Mouse (Mus musculus) limb, embryonic 14.5 days (tissue): ENCODE measurements around the gene Akap7. TPM values are rescaled to one million over a fixed set of nuclear protein-coding genes. Genes with fewer than 3 reads are reported as not detected.

ENCODE experiments used
- ATAC-seq: fragments of 200-750 bp; cut with Nextera tagmentation; 2 replicates; pipeline ENCODE4 v1.8.0; 2017; ENCODE audit warnings: low read depth, moderate number of reproducible peaks, moderate TSS enrichment; ENCODE audit not compliant: low FRiP score
- DNase-seq: peaks from one replicate; pipeline ENCODE4 v3.0.0-alpha.2; 2015; ENCODE audit warnings: low spot score
- H3K27ac ChIP-seq: fragments of 300-500 bp; sonication (generic); replicated peaks from 2 replicates; pipeline ENCODE4 v1.5.1; 2014; ENCODE audit warnings: low read depth, mild to moderate bottlenecking, low read length, moderate library complexity, mixed read lengths
- H3K27me3 ChIP-seq: fragments of 300-500 bp; sonication (generic); 2 replicates; pipeline ENCODE4 v1.6.1; 2014; ENCODE audit warnings: low read length, mixed read lengths; ENCODE audit not compliant: control insufficient read depth, insufficient read depth
- H3K36me3 ChIP-seq: fragments of 300-500 bp; sonication (generic); 2 replicates; pipeline ENCODE4 v1.6.1; 2014; ENCODE audit warnings: mild to moderate bottlenecking, low read length, moderate library complexity, mixed read lengths; ENCODE audit not compliant: control insufficient read depth, insufficient read depth
- H3K4me1 ChIP-seq: fragments of 300-500 bp; sonication (generic); 2 replicates; pipeline ENCODE4 v1.6.1; 2014; ENCODE audit warnings: antibody characterized with exemption, low read length, mixed read lengths; ENCODE audit not compliant: control insufficient read depth, insufficient read depth
- H3K4me2 ChIP-seq: fragments of 300-500 bp; sonication (generic); replicated peaks from 2 replicates; pipeline ENCODE4 v1.6.1; 2014; ENCODE audit warnings: low read depth, mild to moderate bottlenecking, low read length, moderate library complexity; ENCODE audit not compliant: severe bottlenecking
- H3K4me3 ChIP-seq: fragments of 300-500 bp; sonication (generic); replicated peaks from 2 replicates; pipeline ENCODE4 v1.5.1; 2014; ENCODE audit warnings: low read length
- H3K9ac ChIP-seq: fragments of 300-500 bp; sonication (generic); 2 replicates; pipeline ENCODE4 v1.6.1; 2014; ENCODE audit warnings: mild to moderate bottlenecking, low read depth, low read length, moderate library complexity; ENCODE audit not compliant: severe bottlenecking
- H3K9me3 ChIP-seq: fragments of 300-500 bp; sonication (generic); 2 replicates; pipeline ENCODE4 v1.6.1; 2016; ENCODE audit warnings: low read length; ENCODE audit not compliant: control insufficient read depth
- POLR2A ChIP-seq: fragments of 200-500 bp; IDR thresholded peaks from 2 replicates; pipeline ENCODE4 v1.8.0; 2012; ENCODE audit warnings: inconsistent platforms, mild to moderate bottlenecking, moderate library complexity, borderline replicate concordance; ENCODE audit not compliant: insufficient read depth, insufficient read length; ENCODE audit errors: extremely low read depth
- WGBS: fragments of 180-500 bp; shearing (Covaris S2); extraction: QIAGEN DNeasy Blood & Tissue Kit; methylation state at CpG from one replicate; pipeline ENCODE4 v1.1.7; 2014; 5-methylcytosine and 5-hydroxymethylcytosine counted together
- polyA plus RNA-seq, 2 experiments: library from polyadenylated mRNA; depleted of rRNA in 1 of 2; stranded (reverse) in 1 of 2; unstranded in 1 of 2; fragments of >200 nt; fragmentation: Nextera tagmentation in 1 of 2; extraction: Ambion mirVana in 1 of 2; gene quantifications; 2 replicates each; pipeline versions ENCODE4 v1.2.1 to v1.2.3; 2012 to 2014

Gene Akap7
- polyA plus RNA-seq, 2 experiments, result 17.6 to 20.9 TPM

- H3K4me1 ChIP-seq, result no peaks in the 10 kb centered on the region
- WGBS, result 65% methylated on average over 6 of the region's 6 CpGs
- ATAC-seq, result no peak
- DNase-seq, result no peak
- H3K4me3 ChIP-seq, result no peak overlapping the region
- no peak overlapping the region for H3K9ac ChIP-seq
- H3K36me3 ChIP-seq, result no peaks in the 10 kb centered on the region
- H3K27ac ChIP-seq, result no peak overlapping the region
- H3K9me3 ChIP-seq, result no peaks in the 10 kb centered on the region
- no peak for TF ChIP-seq POLR2A
- no peaks in the 10 kb centered on the region for H3K27me3 ChIP-seq
- H3K4me2 ChIP-seq, result no peak overlapping the region
These were observed 153.4 kb downstream of the Akap7 start for GRCm38 (mm10) chr10:25154225-25154624.

DNA sequence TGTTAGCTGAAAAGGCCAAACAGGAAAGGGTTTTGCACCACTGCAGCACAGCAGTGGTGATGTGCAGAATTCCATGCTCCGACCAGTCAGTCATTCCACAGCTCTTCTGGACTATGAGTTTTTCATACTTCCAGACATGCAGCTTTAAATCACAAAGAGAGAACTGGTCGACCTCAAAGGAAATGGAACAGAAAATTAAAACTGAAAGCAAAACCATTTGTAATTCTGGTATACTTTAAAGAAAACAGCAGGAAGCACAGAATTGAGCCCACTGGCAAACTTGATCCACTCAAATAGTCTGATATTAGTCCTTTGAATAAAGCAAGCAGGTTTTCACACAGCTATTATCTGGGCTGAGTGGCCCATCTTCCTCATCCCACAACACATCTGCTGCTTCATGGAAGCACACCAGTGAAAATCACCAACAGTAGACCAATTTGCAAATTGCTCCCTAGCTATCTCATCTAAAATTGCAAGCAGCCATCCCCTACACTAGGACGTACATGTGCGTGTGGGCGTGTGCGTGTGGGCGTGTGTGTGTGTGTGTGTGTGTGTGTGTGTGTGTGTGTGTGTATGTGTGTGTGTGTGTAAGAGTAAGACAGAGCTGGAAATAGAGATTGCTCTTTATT, 156.4 kb downstream of the Akap7 start:
- H3K9me3 ChIP-seq, result no peaks in the 10 kb centered on the region
- no peak overlapping the region for H3K4me3 ChIP-seq
- H3K4me2 ChIP-seq, result no peak overlapping the region
- TF ChIP-seq POLR2A, result no peak
- no peaks in the 10 kb centered on the region for H3K4me1 ChIP-seq
- no peaks in the 10 kb centered on the region for H3K27me3 ChIP-seq
- WGBS, result 91% methylated on average over 7 of the region's 7 CpGs
- H3K36me3 ChIP-seq, result no peaks in the 10 kb centered on the region
- no peak overlapping the region for H3K27ac ChIP-seq
- no peak overlapping the region for H3K9ac ChIP-seq
- ATAC-seq (no peak), DNase-seq (no peak)

- whole genome bisulfite sequencing, result 64% methylated on average over 12 of the region's 12 CpGs
- ATAC-seq (no peak), DNase-seq (no peak)
- peak overlapping the region; percentile 29; the same call in 1 of the 2 replicates for H3K9ac ChIP-seq
- H3K27me3 ChIP-seq, result no peaks in the 10 kb centered on the region
- no peaks in the 10 kb centered on the region for H3K9me3 ChIP-seq
- no peak for TF ChIP-seq POLR2A
- no peak overlapping the region for H3K27ac ChIP-seq
- H3K4me2 ChIP-seq, result peak overlapping the region; percentile 14; the same call in 1 of the 2 replicates
- no peaks in the 10 kb centered on the region for H3K36me3 ChIP-seq
- no peaks in the 10 kb centered on the region for H3K4me1 ChIP-seq
- no peak overlapping the region for H3K4me3 ChIP-seq
These were observed 161.8 kb downstream of the Akap7 start for GRCm38 (mm10) chr10:25145851-25146250.

DNA sequence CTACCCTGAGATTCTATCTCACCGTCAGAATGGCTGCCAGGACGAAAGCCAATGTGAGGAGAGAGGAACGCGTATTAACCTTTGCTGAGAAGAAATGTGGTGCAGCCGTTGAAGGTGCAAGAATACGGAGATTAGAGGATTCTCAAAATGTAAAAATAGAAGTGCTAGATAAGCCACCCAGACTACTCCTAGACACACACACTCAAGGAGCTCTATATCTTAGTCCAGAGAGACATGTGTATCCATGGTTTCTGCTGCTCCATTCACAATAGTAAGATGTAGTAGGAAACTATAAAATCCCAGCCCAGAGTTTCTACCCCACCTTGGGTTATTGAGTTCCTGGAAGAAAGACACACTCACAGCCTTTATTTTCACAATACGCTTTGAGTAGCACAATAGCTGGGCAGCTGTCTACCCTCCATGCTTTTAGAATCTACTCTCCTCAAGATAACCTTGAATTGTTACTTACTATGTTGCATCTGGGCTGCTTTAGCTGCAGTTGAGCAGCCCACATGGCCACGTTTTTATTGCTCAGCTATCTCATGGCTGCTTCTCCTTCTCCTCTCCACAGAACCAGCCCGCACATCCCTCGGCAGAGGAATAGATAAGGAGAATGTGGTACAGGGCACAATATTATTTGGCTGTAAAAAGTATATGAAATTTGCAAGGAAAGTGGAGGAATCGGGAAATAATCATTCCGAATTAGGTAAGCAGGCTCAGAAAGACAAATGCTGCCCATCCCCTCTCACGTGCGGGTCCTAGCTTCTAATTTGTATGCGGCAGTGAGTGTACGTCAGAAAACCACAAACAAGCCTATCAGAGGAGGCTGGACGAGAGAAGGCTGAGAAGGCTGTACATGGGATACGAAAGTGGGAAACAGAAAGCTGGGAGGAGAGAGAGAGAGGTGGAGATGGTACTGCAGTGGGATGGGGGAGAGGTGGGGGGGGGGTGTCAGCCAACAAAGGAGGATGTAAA, 162.6 kb downstream of the Akap7 start:
- no peaks in the 10 kb centered on the region for H3K27me3 ChIP-seq
- H3K9ac ChIP-seq, result no peak overlapping the region
- DNase-seq, result no peak
- H3K4me2 ChIP-seq, result peak overlapping the region; percentile 14; the same call in 1 of the 2 replicates
- no peak for ATAC-seq
- 78% methylated on average over 18 of the region's 18 CpGs for WGBS
- H3K27ac ChIP-seq, result no peak overlapping the region
- no peak for TF ChIP-seq POLR2A
- no peak overlapping the region for H3K4me3 ChIP-seq
- H3K36me3 ChIP-seq, result no peaks in the 10 kb centered on the region
- H3K9me3 ChIP-seq, result no peaks in the 10 kb centered on the region
- H3K4me1 ChIP-seq, result 0 out of 2 replicates have a peak, but pooled peaks cover 2% of the 10 kb centered on the region

- H3K27ac ChIP-seq, result no peak overlapping the region
- no peak overlapping the region for H3K9ac ChIP-seq
- H3K36me3 ChIP-seq, result no peaks in the 10 kb centered on the region
- TF ChIP-seq POLR2A, result no peak
- H3K4me2 ChIP-seq, result no peak overlapping the region
- ATAC-seq (no peak), DNase-seq (no peak)
- H3K4me3 ChIP-seq, result no peak overlapping the region
- 0 out of 2 replicates have a peak, but pooled peaks cover 2% of the 10 kb centered on the region for H3K4me1 ChIP-seq
- no peaks in the 10 kb centered on the region for H3K9me3 ChIP-seq
- no peaks in the 10 kb centered on the region for H3K27me3 ChIP-seq
- 85% methylated on average over 1 of the region's 1 CpGs for WGBS
These were observed 165.9 kb downstream of the Akap7 start for GRCm38 (mm10) chr10:25141781-25142180.
